Mouse (Mus musculus) activated CD4-positive, CD25-positive, alpha-beta regulatory T cell, adult 4 months (primary cell): ENCODE data around the gene Gm9817. TPM values are rescaled to one million over a fixed set of nuclear protein-coding genes. Genes with fewer than 3 reads are reported as not detected.
A peak's percentile ranks its signal among the peaks of the same experiment; 100 is the strongest.
"Not testable (repeated sequence)": the region's sequence is repeated elsewhere in the genome, so short reads cannot be mapped to it uniquely, and the experiment has no call there.

Source experiments
- ATAC-seq: one replicate; pipeline ENCODE4 v1.8.0; 2017
- polyA plus RNA-seq, 2 experiments: library from polyadenylated mRNA; unstranded; fragments of 100-300 nt; shearing (Covaris generic); gene quantifications; one replicate each; pipeline ENCODE4 v1.2.1; 2017

The Gm9817 gene
- polyA plus RNA-seq = under 1 TPM in 1 of 2 experiments, not detected in 1; 0.25 TPM

DNA sequence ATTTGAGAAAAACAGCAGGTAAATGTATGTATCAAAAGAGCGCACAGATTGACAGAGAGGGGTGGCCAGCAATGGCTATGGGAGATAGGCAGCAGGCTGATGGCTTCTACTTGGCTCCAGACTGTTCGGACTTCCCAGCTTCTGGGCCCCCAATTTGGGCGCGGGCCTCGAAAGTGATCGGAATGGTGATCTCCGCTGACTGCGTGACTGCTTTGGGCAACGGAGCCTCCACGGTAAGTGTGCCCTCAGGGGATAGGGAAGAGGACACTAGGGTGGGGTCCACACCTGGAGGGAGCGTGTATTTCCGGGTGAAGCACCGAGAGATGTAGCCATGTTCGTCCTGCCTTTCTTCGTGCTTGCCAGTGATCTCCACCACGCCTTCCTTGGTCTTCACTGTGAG, at the start of gene Gm9817:
Gene Gm9817 (plus strand): TSS at position 301 of the 400 bp plus-strand sequence.
- ATAC-seq = not testable (repeated sequence)

DNA sequence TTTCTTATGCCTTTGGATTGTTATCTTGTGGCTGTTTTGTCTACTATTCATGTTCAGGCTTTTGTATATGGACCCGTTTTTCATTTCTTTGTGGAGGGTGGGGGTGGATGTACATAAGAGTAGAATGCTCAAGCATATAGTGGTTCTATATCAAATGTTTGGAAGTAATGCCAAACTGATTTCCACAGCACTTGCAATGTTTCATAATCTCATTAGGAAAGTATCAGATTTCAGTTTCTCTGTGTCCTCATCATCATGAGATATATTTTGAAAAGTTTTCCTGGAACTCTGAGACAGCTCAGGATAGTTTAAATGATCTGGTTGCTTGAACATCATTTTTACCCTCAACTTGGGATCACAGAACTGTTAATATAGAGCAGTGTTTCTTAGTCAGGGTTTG, 48.7 kb upstream of the Gm9817 start:
- ATAC-seq = no peak

GRCm38 (mm10) chr13:45030830-45031229, 47.7 kb upstream of the Gm9817 start:
- ATAC-seq = peak; percentile 66

GRCm38 (mm10) chr13:45031314-45031713, 47.2 kb upstream of the Gm9817 start:
- ATAC-seq = no peak

GRCm38 (mm10) chr13:45031748-45032147, 46.7 kb upstream of the Gm9817 start:
- ATAC-seq = no peak

DNA sequence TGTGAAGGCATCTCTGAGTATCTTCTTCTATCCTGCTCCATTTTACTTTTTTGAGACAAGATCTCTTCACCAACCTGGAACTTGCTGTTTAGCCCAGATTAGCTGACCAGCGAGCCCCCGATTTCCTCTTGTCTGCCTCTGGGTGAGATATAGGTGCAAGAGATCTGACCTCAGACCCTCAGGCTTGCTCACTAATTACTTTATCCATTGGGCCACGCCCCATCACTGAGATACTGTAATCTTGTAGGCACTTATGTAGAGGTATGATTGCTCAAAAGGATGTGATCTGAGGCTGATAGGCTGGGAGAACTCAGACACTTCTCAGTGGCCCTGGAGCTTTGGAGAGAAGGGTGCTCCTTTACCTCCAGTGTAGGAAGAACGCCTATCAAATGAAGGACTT, 46.0 kb upstream of the Gm9817 start:
- ATAC-seq = no peak

DNA sequence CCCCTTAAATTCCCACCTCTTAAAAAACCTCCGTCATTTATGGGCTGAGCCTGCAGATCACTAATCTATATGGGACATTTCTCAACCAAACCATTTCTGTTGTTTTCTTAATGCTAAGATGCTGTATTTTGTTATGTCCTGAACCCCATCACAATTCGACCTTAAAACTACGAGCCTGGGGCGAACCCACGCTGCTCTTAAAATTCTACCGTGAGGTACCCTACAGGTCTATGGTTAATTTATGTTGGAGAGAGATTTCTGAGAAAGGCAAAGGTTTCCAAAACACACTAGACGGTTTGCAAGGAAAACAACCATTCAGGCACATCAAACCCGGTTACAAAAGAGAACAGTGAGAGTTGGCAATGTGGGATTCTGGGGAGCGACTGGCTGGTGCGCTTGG, 45.1 kb upstream of the Gm9817 start:
- ATAC-seq = no peak

- ATAC-seq = no peak
Measured at GRCm38 (mm10) chr13:45034759-45035158, 43.7 kb upstream of the Gm9817 start.

GRCm38 (mm10) chr13:45036417-45036816, 42.1 kb upstream of the Gm9817 start:
- ATAC-seq = no peak

DNA sequence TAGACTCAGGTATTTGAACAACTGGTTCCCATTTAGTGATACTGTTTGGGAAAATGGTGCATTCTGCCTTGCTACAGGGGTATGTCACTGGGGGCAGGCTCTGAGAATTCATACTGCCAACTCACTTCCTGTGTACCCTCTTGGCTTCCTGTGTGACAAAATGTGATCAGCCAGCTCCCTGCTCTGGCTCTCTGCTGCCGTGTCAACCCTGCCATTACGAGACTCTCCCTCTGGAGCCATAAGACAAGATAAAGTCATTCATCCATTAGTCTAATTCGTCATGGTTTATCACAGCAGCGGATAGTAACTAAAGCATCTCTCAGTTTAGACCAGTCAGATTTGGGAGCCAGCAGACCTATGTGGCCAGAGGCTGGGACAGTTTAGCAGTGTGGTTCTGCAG, 38.3 kb upstream of the Gm9817 start:
- ATAC-seq = no peak

- ATAC-seq = no peak
Measured at GRCm38 (mm10) chr13:45040741-45041140, 37.8 kb upstream of the Gm9817 start.

- ATAC-seq = no peak
Measured at GRCm38 (mm10) chr13:45043466-45043865, 35.0 kb upstream of the Gm9817 start.

DNA sequence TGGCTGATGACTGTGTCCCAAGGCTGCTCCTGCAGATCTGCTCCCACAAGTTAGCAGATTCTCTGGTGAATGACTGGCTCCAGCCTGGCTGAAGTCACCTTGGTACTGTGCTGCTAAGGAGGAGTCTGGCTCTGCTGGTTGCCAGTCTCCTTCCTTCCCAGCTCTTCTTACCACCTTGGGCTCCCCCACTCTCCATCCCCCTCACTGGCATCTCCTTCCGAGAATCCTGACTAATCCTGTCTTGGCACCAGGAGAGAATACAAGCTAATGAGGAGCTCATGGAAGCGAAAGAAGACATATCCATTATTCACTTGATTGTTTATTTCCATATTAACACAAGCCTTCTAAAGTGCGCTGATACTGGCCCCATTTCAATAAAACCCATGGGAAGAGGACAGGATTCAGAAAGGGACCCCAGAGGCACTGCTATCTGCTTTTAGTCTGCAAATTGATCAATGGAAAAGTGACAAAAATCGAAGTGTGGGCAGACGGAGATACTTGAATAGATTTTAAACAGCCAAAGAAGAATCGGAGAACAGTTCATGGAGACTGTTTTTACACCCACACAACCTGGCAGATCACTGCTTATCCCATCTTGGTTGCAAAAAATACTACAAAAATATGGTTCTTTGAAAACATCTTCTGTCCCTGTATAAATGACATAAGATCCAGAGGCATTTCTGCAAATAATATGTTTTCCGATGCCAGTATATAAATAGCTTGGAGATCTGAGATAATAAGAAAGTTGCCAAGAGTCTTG, 29.1 kb upstream of the Gm9817 start:
- no peak for ATAC-seq

GRCm38 (mm10) chr13:45052805-45053204, 25.7 kb upstream of the Gm9817 start:
- ATAC-seq = no peak

- no peak for ATAC-seq
Measured at GRCm38 (mm10) chr13:45053843-45054242, 24.6 kb upstream of the Gm9817 start.

DNA sequence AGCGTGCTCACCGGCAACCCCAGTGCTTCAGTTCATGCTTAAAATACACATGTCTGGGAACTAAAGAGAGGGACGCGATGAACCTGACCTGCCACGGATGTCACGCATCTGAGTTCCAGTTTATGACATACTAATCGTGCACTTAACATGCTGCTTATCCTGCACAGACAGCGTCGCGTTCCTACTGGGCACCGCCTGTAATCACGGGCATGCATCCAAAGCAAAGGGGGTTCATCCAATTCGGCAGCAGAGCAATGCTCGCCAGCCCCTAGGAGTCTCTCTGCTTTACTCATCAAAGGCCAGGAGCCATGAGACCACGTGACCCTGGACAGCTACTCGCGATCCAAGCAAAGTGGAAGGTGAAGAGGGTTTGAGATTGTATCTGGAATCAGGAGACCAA, 19.3 kb upstream of the Gm9817 start:
- no peak for ATAC-seq

GRCm38 (mm10) chr13:45063146-45063545, 15.3 kb upstream of the Gm9817 start:
- no peak for ATAC-seq

DNA sequence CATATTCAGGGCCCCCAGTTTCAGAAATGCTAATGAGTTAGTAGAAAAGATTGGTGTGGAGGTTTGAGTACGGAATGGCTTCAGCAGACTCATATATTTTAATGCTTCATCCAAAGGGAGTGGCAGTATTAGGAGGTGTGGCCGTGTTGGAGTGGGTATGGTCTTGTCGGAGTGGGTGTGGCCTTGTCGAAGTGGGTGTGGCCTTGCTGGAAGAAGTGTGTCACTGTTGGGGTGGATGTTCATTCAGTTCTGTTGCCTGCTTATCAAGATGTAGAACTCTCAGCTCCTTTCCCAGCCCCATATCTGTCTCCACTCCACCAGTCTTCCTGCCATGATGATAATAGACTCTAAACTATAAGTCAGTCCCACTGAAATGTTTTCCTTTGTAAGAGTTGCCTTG, 13.5 kb upstream of the Gm9817 start:
- no peak for ATAC-seq

DNA sequence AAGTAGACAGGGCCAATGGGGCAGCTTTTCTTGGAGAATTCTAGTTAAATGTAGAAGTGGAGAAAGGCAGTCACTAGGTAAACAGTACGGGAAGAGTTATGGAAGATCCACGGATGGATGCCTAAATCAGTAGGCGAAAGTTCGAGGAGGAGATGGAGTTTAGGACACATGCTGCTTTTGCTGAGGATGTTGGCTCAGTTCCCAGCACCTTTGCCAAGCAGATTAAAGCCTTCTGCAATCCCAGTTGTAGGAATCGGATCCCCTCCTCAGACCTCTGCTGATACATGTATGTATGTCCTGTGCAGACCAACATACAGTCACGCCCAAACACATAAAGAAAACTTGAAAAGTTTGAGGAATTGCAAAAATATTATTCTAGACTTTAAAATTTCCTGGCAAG, 8.1 kb upstream of the Gm9817 start:
- no peak for ATAC-seq

DNA sequence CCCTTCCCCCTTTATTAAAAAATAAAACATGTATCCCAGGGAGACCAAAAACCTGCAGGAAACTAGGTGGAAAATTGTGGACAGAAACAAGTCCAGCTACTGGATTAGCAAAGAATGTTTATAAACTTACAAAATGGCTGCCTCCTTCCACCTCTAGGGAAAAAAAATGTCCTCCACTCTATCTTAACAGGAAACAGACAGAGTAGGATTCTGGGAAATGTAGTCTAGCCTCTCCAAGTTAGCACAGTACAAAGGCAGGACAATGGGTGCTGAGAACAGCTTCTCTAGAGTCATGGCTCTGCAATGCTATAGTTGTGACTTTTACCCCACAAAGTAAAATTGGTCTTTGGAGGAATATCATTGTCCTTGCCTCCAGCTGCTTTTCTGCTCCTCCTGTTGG, 3.5 kb upstream of the Gm9817 start:
- no peak for ATAC-seq

DNA sequence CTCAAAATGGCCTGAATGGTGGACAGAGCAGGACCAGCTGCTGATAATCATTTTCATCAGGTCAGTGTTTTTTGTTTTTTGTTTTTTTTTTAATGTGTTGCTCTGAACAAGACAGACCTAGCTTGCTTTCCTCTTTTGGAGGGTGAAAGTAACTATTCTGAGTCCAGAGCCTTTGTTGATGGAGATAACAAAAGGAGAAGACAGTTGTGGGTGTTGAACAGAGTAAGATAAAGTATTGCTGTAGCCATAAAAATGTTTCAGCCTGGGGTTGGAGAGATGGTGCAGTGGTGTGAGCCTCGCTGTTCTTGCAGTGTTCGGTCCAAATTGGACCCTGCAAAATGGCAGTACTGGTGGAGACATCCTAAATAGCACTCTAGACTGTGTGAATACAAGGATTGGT, 2.8 kb upstream of the Gm9817 start:
- no peak for ATAC-seq

DNA sequence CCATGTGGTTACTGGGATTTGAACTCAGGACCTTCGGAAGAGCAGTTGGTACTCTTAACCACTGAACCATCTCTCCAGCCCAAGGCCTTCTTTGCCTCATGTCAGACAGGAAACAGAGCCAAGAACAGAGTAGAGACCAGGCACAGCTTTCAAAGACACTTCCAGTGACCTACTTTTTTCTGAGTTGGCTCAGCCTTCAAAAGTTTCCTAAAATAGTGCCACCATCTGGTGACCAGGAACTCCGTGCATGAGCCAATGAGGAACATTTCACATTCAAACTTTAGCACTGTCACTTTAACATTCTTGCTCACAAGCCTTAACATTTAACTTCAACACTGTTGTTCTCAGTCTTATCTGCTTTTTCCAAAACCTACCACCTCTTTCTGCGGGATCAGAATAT, 2.3 kb downstream of the Gm9817 start:
- ATAC-seq = no peak

- no peak for ATAC-seq
Measured at GRCm38 (mm10) chr13:45083696-45084095, 5.2 kb downstream of the Gm9817 start.

- ATAC-seq = no peak
Measured at GRCm38 (mm10) chr13:45088796-45089221, 10.3 kb downstream of the Gm9817 start.

DNA sequence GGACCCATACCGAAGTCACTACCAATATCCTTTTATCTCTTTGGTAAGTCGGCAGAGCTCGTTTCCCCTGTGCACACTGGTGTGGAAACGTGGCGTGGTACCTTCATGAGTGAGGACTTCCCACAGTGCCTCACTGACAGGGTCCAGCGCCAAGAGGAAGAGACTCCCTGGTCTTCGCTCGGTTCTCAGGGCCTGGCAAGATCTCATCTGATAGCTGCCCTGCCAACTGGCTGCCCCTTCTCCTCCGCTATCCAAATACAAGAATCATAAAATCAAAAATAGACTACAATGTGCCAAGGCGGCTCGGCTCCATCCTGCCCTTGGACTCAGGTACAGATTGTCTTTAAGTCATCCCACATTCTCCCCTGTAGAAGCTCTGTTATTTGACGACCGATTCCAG, 11.4 kb downstream of the Gm9817 start:
- no peak for ATAC-seq
